Mouse (Mus musculus) lung, adult 2 months (tissue): ENCODE data around the gene Gm49325.

Experiments
- CTCF ChIP-seq: fragments of 200-500 bp; IDR thresholded peaks from 2 replicates; pipeline ENCODE4 v1.5.1; 2011; ENCODE audit warnings: mild to moderate bottlenecking, low read length, control low read depth; ENCODE audit not compliant: insufficient read depth
- POLR2A ChIP-seq: fragments of 200-500 bp; IDR thresholded peaks from 2 replicates; pipeline ENCODE4 v1.6.1; 2011; ENCODE audit warnings: low read depth, mild to moderate bottlenecking, control low read depth, low read length, borderline replicate concordance; ENCODE audit errors: extremely low read depth

- TF ChIP-seq CTCF = no peak
- TF ChIP-seq POLR2A = no peak
Measured at GRCm38 (mm10) chr10:77588036-77588435, 18.0 kb upstream of the Gm49325 start.
